Mouse (Mus musculus): ENCODE results near the gene 1700001J03Rik. TPM values are rescaled to one million over a fixed set of nuclear protein-coding genes. Genes with fewer than 3 reads are reported as not detected.

The 1700001J03Rik gene
- polyA plus RNA-seq, 1 experiment from 2014 or later = not detected

- Histone ChIP-seq H3K9me3 (ENCODE audit: control insufficient read depth, low read length) (no peaks in the 10 kb centered on the region), H3K27me3 (replicated peaks; ENCODE audit: control insufficient read depth, insufficient read depth, low read length) (no peaks in the 10 kb centered on the region), H3K27ac (ENCODE audit: low read length) (peak overlapping the region; percentile 96), H3K4me2 (ENCODE audit: low read length) (peak overlapping the region; percentile 73), H3K36me3 (ENCODE audit: control insufficient read depth, insufficient read depth) (peaks cover 6% of the 10 kb centered on the region; the same call in 1 of the 2 replicates), H3K4me3 (replicated peaks; ENCODE audit: low read length) (peak overlapping the region; percentile 88), H3K9ac (replicated peaks; ENCODE audit: low read depth, low read length) (peak overlapping the region; percentile 95), H3K4me1 (replicated peaks; ENCODE audit: control insufficient read depth, insufficient read depth, low read length) (peaks cover 16% of the 10 kb centered on the region)
- no peak for ATAC-seq
- WGBS = 30% methylated on average over 6 of the region's 6 CpGs
Measured at GRCm38 (mm10) chr5:146221722-146222121, 36.6 kb upstream of the 1700001J03Rik start.

GRCm38 (mm10) chr5:146220879-146221714 is 36.0 kb upstream of the 1700001J03Rik start, which contains the start of gene Rnf6:
TSS of gene Rnf6 (minus strand) at chr5:146221555.
- H3K27me3 ChIP-seq (replicated peaks; ENCODE audit: control insufficient read depth, insufficient read depth, low read length) = no peaks in the 10 kb centered on the region

GRCm38 (mm10) chr5:146220501-146220878 is 35.4 kb upstream of the 1700001J03Rik start:
- H3K4me3 ChIP-seq (replicated peaks; ENCODE audit: low read length) = peak overlapping the region; percentile 88

More at GRCm38 (mm10) chr5:146220879-146221714, 36.0 kb upstream of the 1700001J03Rik start, which contains the start of gene Rnf6:
- WGBS = under 1% methylated on average over 65 of the region's 67 CpGs
- H3K36me3 ChIP-seq (ENCODE audit: control insufficient read depth, insufficient read depth) = peaks cover 6% of the 10 kb centered on the region; the same call in 1 of the 2 replicates
- H3K9ac ChIP-seq (replicated peaks; ENCODE audit: low read depth, low read length) = peak within 1 kb of the TSS; percentile 95
- H3K9me3 ChIP-seq (ENCODE audit: control insufficient read depth, low read length) = no peaks in the 10 kb centered on the region
- peak; percentile 99 for ATAC-seq
- peak within 1 kb of the TSS; percentile 88 for H3K4me3 ChIP-seq (replicated peaks; ENCODE audit: low read length)
- H3K27ac ChIP-seq (ENCODE audit: low read length) = peak within 1 kb of the TSS; percentile 96
- H3K4me2 ChIP-seq (ENCODE audit: low read length) = peak within 1 kb of the TSS; percentile 73
- peaks cover 16% of the 10 kb centered on the region for H3K4me1 ChIP-seq (replicated peaks; ENCODE audit: control insufficient read depth, insufficient read depth, low read length)

GRCm38 (mm10) chr5:146205537-146205936 is 20.4 kb upstream of the 1700001J03Rik start:
- no peaks in the 10 kb centered on the region for H3K4me1 ChIP-seq (replicated peaks; ENCODE audit: control insufficient read depth, insufficient read depth, low read length)
- no peak overlapping the region for H3K4me3 ChIP-seq (replicated peaks; ENCODE audit: low read length)
- H3K9ac ChIP-seq (replicated peaks; ENCODE audit: low read depth, low read length) = no peak overlapping the region
- H3K9me3 ChIP-seq (ENCODE audit: control insufficient read depth, low read length) = peaks cover 2% of the 10 kb centered on the region; the same call in 1 of the 2 replicates
- ATAC-seq = no peak
- H3K27ac ChIP-seq (ENCODE audit: low read length) = no peak overlapping the region
- no peak overlapping the region for H3K4me2 ChIP-seq (ENCODE audit: low read length)
- 95% methylated on average over 5 of the region's 5 CpGs for WGBS
- H3K36me3 ChIP-seq (ENCODE audit: control insufficient read depth, insufficient read depth) = peaks cover 58% of the 10 kb centered on the region
- H3K27me3 ChIP-seq (replicated peaks; ENCODE audit: control insufficient read depth, insufficient read depth, low read length) = no peaks in the 10 kb centered on the region

More at GRCm38 (mm10) chr5:146220501-146220878, 35.4 kb upstream of the 1700001J03Rik start:
- Histone ChIP-seq H3K27me3 (replicated peaks; ENCODE audit: control insufficient read depth, insufficient read depth, low read length) (no peaks in the 10 kb centered on the region), H3K4me2 (ENCODE audit: low read length) (peak overlapping the region; percentile 73), H3K36me3 (ENCODE audit: control insufficient read depth, insufficient read depth) (peaks cover 12% of the 10 kb centered on the region), H3K9ac (replicated peaks; ENCODE audit: low read depth, low read length) (peak overlapping the region; percentile 95), H3K4me1 (replicated peaks; ENCODE audit: control insufficient read depth, insufficient read depth, low read length) (peaks cover 16% of the 10 kb centered on the region), H3K9me3 (ENCODE audit: control insufficient read depth, low read length) (no peaks in the 10 kb centered on the region), H3K27ac (ENCODE audit: low read length) (peak overlapping the region; percentile 50)
- 7% methylated on average over 13 of the region's 13 CpGs for WGBS
- ATAC-seq = peak; percentile 56

- peaks cover 2% of the 10 kb centered on the region; the same call in 1 of the 2 replicates for H3K9me3 ChIP-seq (ENCODE audit: control insufficient read depth, low read length)
- no peak for ATAC-seq
- H3K4me1 ChIP-seq (replicated peaks; ENCODE audit: control insufficient read depth, insufficient read depth, low read length) = no peaks in the 10 kb centered on the region
- no peak overlapping the region for H3K4me2 ChIP-seq (ENCODE audit: low read length)
- 86% methylated on average over 2 of the region's 2 CpGs for WGBS
- H3K4me3 ChIP-seq (replicated peaks; ENCODE audit: low read length) = no peak overlapping the region
- no peaks in the 10 kb centered on the region for H3K27me3 ChIP-seq (replicated peaks; ENCODE audit: control insufficient read depth, insufficient read depth, low read length)
- H3K27ac ChIP-seq (ENCODE audit: low read length) = no peak overlapping the region
- no peak overlapping the region for H3K9ac ChIP-seq (replicated peaks; ENCODE audit: low read depth, low read length)
- peaks cover 48% of the 10 kb centered on the region for H3K36me3 ChIP-seq (ENCODE audit: control insufficient read depth, insufficient read depth)
Measured at GRCm38 (mm10) chr5:146203921-146204320, 18.8 kb upstream of the 1700001J03Rik start.

GRCm38 (mm10) chr5:146200580-146200979 is 15.5 kb upstream of the 1700001J03Rik start:
- 98% methylated on average over 6 of the region's 6 CpGs for WGBS
- Histone ChIP-seq H3K9me3 (ENCODE audit: control insufficient read depth, low read length) (peaks cover 2% of the 10 kb centered on the region; the same call in 1 of the 2 replicates), H3K4me3 (replicated peaks; ENCODE audit: low read length) (no peak overlapping the region), H3K4me2 (ENCODE audit: low read length) (no peak overlapping the region), H3K9ac (replicated peaks; ENCODE audit: low read depth, low read length) (no peak overlapping the region), H3K27me3 (replicated peaks; ENCODE audit: control insufficient read depth, insufficient read depth, low read length) (no peaks in the 10 kb centered on the region), H3K36me3 (ENCODE audit: control insufficient read depth, insufficient read depth) (peaks cover 26% of the 10 kb centered on the region), H3K4me1 (replicated peaks; ENCODE audit: control insufficient read depth, insufficient read depth, low read length) (no peaks in the 10 kb centered on the region), H3K27ac (ENCODE audit: low read length) (no peak overlapping the region)
- ATAC-seq = no peak

GRCm38 (mm10) chr5:146199540-146199939 is 14.4 kb upstream of the 1700001J03Rik start:
- WGBS = 79% methylated on average over 2 of the region's 2 CpGs
- H3K4me2 ChIP-seq (ENCODE audit: low read length) = no peak overlapping the region
- no peak overlapping the region for H3K27ac ChIP-seq (ENCODE audit: low read length)
- H3K27me3 ChIP-seq (replicated peaks; ENCODE audit: control insufficient read depth, insufficient read depth, low read length) = no peaks in the 10 kb centered on the region
- H3K4me1 ChIP-seq (replicated peaks; ENCODE audit: control insufficient read depth, insufficient read depth, low read length) = no peaks in the 10 kb centered on the region
- H3K36me3 ChIP-seq (ENCODE audit: control insufficient read depth, insufficient read depth) = peaks cover 19% of the 10 kb centered on the region
- H3K9me3 ChIP-seq (ENCODE audit: control insufficient read depth, low read length) = peaks cover 2% of the 10 kb centered on the region; the same call in 1 of the 2 replicates
- H3K9ac ChIP-seq (replicated peaks; ENCODE audit: low read depth, low read length) = no peak overlapping the region
- H3K4me3 ChIP-seq (replicated peaks; ENCODE audit: low read length) = no peak overlapping the region
- ATAC-seq = no peak

- Histone ChIP-seq H3K9ac (replicated peaks; ENCODE audit: low read depth, low read length) (no peak overlapping the region), H3K27ac (ENCODE audit: low read length) (no peak overlapping the region), H3K27me3 (replicated peaks; ENCODE audit: control insufficient read depth, insufficient read depth, low read length) (no peaks in the 10 kb centered on the region), H3K4me2 (ENCODE audit: low read length) (no peak overlapping the region), H3K4me3 (replicated peaks; ENCODE audit: low read length) (no peak overlapping the region), H3K4me1 (replicated peaks; ENCODE audit: control insufficient read depth, insufficient read depth, low read length) (no peaks in the 10 kb centered on the region), H3K9me3 (ENCODE audit: control insufficient read depth, low read length) (peaks cover 2% of the 10 kb centered on the region; the same call in 1 of the 2 replicates), H3K36me3 (ENCODE audit: control insufficient read depth, insufficient read depth) (peaks cover 15% of the 10 kb centered on the region)
- ATAC-seq = no peak
Measured at GRCm38 (mm10) chr5:146199073-146199472, 14.0 kb upstream of the 1700001J03Rik start.

- H3K4me2 ChIP-seq (ENCODE audit: low read length) = no peak overlapping the region
- H3K9ac ChIP-seq (replicated peaks; ENCODE audit: low read depth, low read length) = no peak overlapping the region
- H3K4me1 ChIP-seq (replicated peaks; ENCODE audit: control insufficient read depth, insufficient read depth, low read length) = no peaks in the 10 kb centered on the region
- no peak for ATAC-seq
- WGBS = 83% methylated on average over 8 of the region's 8 CpGs
- no peak overlapping the region for H3K27ac ChIP-seq (ENCODE audit: low read length)
- H3K9me3 ChIP-seq (ENCODE audit: control insufficient read depth, low read length) = no peaks in the 10 kb centered on the region
- H3K4me3 ChIP-seq (replicated peaks; ENCODE audit: low read length) = no peak overlapping the region
- no peaks in the 10 kb centered on the region for H3K27me3 ChIP-seq (replicated peaks; ENCODE audit: control insufficient read depth, insufficient read depth, low read length)
- H3K36me3 ChIP-seq (ENCODE audit: control insufficient read depth, insufficient read depth) = no peaks in the 10 kb centered on the region
Measured at GRCm38 (mm10) chr5:146193360-146193759, 8.3 kb upstream of the 1700001J03Rik start.

Measured in forebrain, embryonic 16.5 days (tissue).